Mouse (Mus musculus) kidney, adult 10 weeks (tissue): ENCODE data around the gene 4921504E06Rik. TPM values are rescaled to one million over a fixed set of nuclear protein-coding genes. Genes with fewer than 3 reads are reported as not detected.

Experiments
- polyA plus RNA-seq: library from polyadenylated mRNA; stranded (reverse); fragments of 350-450 nt; fragmentation: Illumina TruSeq; extraction: RNeasy Lipid Tissue Mini Kit (QIAGEN cat#74804); gene quantifications from one replicate; pipeline ENCODE4 v1.2.3, GENCODE M21; 2014; ENCODE audit warnings: low read depth, low replicate concordance

4921504E06Rik gene
- polyA plus RNA-seq, result 0.28 TPM

DNA sequence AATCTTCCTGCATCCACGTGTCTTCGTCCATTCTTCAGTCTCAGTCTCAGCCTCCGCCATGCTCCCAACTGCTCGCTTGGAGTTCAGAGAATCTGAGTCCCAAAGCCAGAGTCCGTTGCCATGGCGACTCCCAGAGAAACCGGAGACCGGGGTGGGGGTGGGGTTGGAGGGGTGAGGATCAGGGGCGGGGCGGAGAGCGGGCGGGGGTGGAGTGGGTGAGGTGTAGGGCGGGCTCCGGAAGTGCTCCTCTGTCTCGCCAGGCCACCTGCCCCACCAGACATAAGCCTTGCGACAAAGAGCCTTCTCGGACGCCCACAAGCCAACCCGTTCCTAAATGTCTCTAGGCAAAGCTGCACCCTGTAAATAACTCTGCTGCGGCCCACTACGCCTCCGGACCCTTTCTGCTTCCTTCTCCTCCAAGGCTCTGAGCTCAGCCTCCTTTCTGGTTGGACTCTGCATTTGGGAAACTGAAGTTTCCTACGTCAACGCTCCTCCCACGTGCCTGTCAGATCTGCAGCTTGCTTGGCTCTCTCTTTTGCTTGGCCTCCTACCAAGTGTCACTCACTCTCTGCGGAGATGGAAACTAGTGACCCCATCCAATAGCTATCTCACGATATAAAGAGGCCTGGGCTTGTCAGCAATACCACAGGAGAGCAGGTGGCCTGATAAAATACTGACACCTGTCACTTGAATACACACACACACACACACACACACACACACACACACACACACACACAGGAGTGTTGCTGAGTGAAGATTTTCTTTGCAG lies at the start of gene 4921504E06Rik:
Gene 4921504E06Rik (minus strand): TSS at position 94 of the 772 bp plus-strand sequence.

DNA sequence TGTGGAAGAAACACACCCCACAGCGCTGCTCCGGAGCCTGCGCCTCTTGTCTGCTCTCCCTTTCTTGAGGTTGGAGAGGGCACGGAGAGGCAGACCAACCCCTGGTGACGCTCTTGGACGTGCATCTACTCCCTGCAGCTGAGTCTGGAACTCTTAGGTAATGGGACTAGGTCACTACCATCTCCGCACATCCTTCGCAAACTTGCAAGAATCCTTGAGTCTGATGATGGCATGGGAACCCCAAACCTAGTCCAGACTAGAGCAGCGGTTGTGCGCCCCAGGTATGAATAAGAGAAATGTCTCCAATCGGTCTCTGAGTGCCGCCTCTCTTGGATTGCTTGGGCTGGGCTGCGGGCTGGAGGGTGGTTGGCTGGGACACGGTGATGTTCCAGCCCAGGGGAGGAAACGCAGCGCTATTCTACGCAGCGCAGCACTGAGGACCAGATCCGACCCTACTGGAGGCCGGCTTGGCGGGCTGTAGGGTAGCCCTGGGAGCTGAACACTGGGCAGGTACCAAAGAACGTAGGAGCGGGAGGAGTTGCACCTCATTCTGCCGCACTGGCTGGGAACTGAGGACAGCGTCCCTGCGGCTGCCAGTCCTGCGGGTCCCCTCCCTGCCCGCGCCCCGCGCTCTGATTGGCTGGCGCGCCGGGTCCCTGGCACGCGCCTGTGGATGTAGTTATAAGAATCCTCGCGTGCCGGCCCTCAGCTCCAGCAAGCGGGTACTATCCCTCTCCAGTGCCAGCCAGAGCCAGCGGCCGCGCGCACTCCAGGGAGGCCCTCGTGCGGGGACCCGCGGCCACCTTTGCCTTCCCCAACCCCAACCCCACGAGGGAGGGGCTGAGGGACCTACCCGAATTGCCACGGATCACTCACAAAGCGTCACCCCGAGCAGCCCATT lies 108.5 kb downstream of the 4921504E06Rik start, which contains the start of gene Ptf1a:
Gene Ptf1a (plus strand): TSS at position 733 of the 901 bp plus-strand sequence.

Other genes starting within 250 kb of the 4921504E06Rik start
- 42.0 TPM for gene Msrb2, start 182.5 kb downstream of the 4921504E06Rik start, polyA plus RNA-seq
- not detected for gene Ptf1a, start 108.3 kb downstream of the 4921504E06Rik start, polyA plus RNA-seq
- gene Otud1, start 103.8 kb upstream of the 4921504E06Rik start, polyA plus RNA-seq, result 22.0 TPM